Mouse (Mus musculus): Measurements from ENCODE around the gene Il16. TPM values are rescaled to one million over a fixed set of nuclear protein-coding genes. Genes with fewer than 3 reads are reported as not detected.
A peak's percentile ranks its signal among the peaks of the same experiment; 100 is the strongest.

The Il16 gene
- polyA plus RNA-seq, 1 experiment from 2014 or later, result 0.77 TPM

- Histone ChIP-seq H3K36me3 (ENCODE audit: control insufficient read depth, insufficient read depth, low read length) (no peaks in the 10 kb centered on the region), H3K27ac (ENCODE audit: low read depth, low read length) (no peak overlapping the region), H3K9ac (ENCODE audit: low read length) (no peak overlapping the region), H3K4me3 (ENCODE audit: low read depth, low read length) (no peak overlapping the region), H3K4me2 (ENCODE audit: low read depth, low read length, severe bottlenecking) (no peak overlapping the region), H3K9me3 (ENCODE audit: control insufficient read depth, low read length) (no peaks in the 10 kb centered on the region), H3K27me3 (ENCODE audit: control insufficient read depth, insufficient read depth, low read length) (no peaks in the 10 kb centered on the region), H3K4me1 (replicated peaks; ENCODE audit: control insufficient read depth, insufficient read depth, low read length) (no peaks in the 10 kb centered on the region)
- DNase-seq (ENCODE audit: low spot score) (no peak), ATAC-seq (replicated peaks; ENCODE audit: low FRiP score) (no peak)
- WGBS, result 36% methylated on average over 5 of the region's 5 CpGs
Observed at GRCm38 (mm10) chr7:83675545-83676254, 69.8 kb downstream of the Il16 start.

- 86% methylated on average over 6 of the region's 6 CpGs for WGBS
- Histone ChIP-seq H3K27ac (ENCODE audit: low read depth, low read length) (no peak overlapping the region), H3K9ac (ENCODE audit: low read length) (no peak overlapping the region), H3K36me3 (ENCODE audit: control insufficient read depth, insufficient read depth, low read length) (no peaks in the 10 kb centered on the region), H3K27me3 (ENCODE audit: control insufficient read depth, insufficient read depth, low read length) (no peaks in the 10 kb centered on the region), H3K4me2 (ENCODE audit: low read depth, low read length, severe bottlenecking) (no peak overlapping the region), H3K4me1 (replicated peaks; ENCODE audit: control insufficient read depth, insufficient read depth, low read length) (no peaks in the 10 kb centered on the region), H3K4me3 (ENCODE audit: low read depth, low read length) (no peak overlapping the region), H3K9me3 (ENCODE audit: control insufficient read depth, low read length) (no peaks in the 10 kb centered on the region)
- no peak for DNase-seq (ENCODE audit: low spot score)
- ATAC-seq (replicated peaks; ENCODE audit: low FRiP score), result no peak
Observed at GRCm38 (mm10) chr7:83671573-83671972, 74.0 kb downstream of the Il16 start.

- H3K4me3 ChIP-seq (ENCODE audit: low read depth, low read length), result no peak overlapping the region
- H3K9me3 ChIP-seq (ENCODE audit: control insufficient read depth, low read length), result no peaks in the 10 kb centered on the region
- no peaks in the 10 kb centered on the region for H3K27me3 ChIP-seq (ENCODE audit: control insufficient read depth, insufficient read depth, low read length)
- no peaks in the 10 kb centered on the region for H3K36me3 ChIP-seq (ENCODE audit: control insufficient read depth, insufficient read depth, low read length)
- no peak for ATAC-seq (replicated peaks; ENCODE audit: low FRiP score)
- H3K27ac ChIP-seq (ENCODE audit: low read depth, low read length), result no peak overlapping the region
- no peaks in the 10 kb centered on the region for H3K4me1 ChIP-seq (replicated peaks; ENCODE audit: control insufficient read depth, insufficient read depth, low read length)
- peak; percentile 61 for DNase-seq (ENCODE audit: low spot score)
- no peak overlapping the region for H3K4me2 ChIP-seq (ENCODE audit: low read depth, low read length, severe bottlenecking)
- WGBS, result 28% methylated on average over 1 of the region's 1 CpGs
- H3K9ac ChIP-seq (ENCODE audit: low read length), result no peak overlapping the region
Observed at GRCm38 (mm10) chr7:83668724-83669123, 76.8 kb downstream of the Il16 start.

GRCm38 (mm10) chr7:83667936-83668645, 77.4 kb downstream of the Il16 start:
- Histone ChIP-seq H3K27me3 (ENCODE audit: control insufficient read depth, insufficient read depth, low read length) (no peaks in the 10 kb centered on the region), H3K4me3 (ENCODE audit: low read depth, low read length) (no peak overlapping the region), H3K4me2 (ENCODE audit: low read depth, low read length, severe bottlenecking) (no peak overlapping the region), H3K4me1 (replicated peaks; ENCODE audit: control insufficient read depth, insufficient read depth, low read length) (no peaks in the 10 kb centered on the region), H3K27ac (ENCODE audit: low read depth, low read length) (no peak overlapping the region), H3K9me3 (ENCODE audit: control insufficient read depth, low read length) (no peaks in the 10 kb centered on the region), H3K36me3 (ENCODE audit: control insufficient read depth, insufficient read depth, low read length) (no peaks in the 10 kb centered on the region), H3K9ac (ENCODE audit: low read length) (no peak overlapping the region)
- 87% methylated on average over 5 of the region's 5 CpGs for WGBS
- ATAC-seq (replicated peaks; ENCODE audit: low FRiP score) (no peak), DNase-seq (ENCODE audit: low spot score) (no peak)

GRCm38 (mm10) chr7:83666087-83666595, 79.4 kb downstream of the Il16 start:
- Histone ChIP-seq H3K9me3 (ENCODE audit: control insufficient read depth, low read length) (no peaks in the 10 kb centered on the region), H3K9ac (ENCODE audit: low read length) (no peak overlapping the region), H3K27ac (ENCODE audit: low read depth, low read length) (no peak overlapping the region), H3K4me3 (ENCODE audit: low read depth, low read length) (no peak overlapping the region), H3K36me3 (ENCODE audit: control insufficient read depth, insufficient read depth, low read length) (no peaks in the 10 kb centered on the region), H3K27me3 (ENCODE audit: control insufficient read depth, insufficient read depth, low read length) (no peaks in the 10 kb centered on the region), H3K4me2 (ENCODE audit: low read depth, low read length, severe bottlenecking) (no peak overlapping the region), H3K4me1 (replicated peaks; ENCODE audit: control insufficient read depth, insufficient read depth, low read length) (no peaks in the 10 kb centered on the region)
- WGBS, result 92% methylated on average over 4 of the region's 4 CpGs
- DNase-seq (ENCODE audit: low spot score), result no peak
- no peak for ATAC-seq (replicated peaks; ENCODE audit: low FRiP score)

- Histone ChIP-seq H3K9me3 (ENCODE audit: control insufficient read depth, low read length) (no peaks in the 10 kb centered on the region), H3K36me3 (ENCODE audit: control insufficient read depth, insufficient read depth, low read length) (no peaks in the 10 kb centered on the region), H3K27ac (ENCODE audit: low read depth, low read length) (no peak overlapping the region; the same call in 1 of the 2 replicates), H3K9ac (ENCODE audit: low read length) (no peak overlapping the region), H3K4me1 (replicated peaks; ENCODE audit: control insufficient read depth, insufficient read depth, low read length) (no peaks in the 10 kb centered on the region), H3K4me2 (ENCODE audit: low read depth, low read length, severe bottlenecking) (no peak overlapping the region), H3K4me3 (ENCODE audit: low read depth, low read length) (no peak overlapping the region), H3K27me3 (ENCODE audit: control insufficient read depth, insufficient read depth, low read length) (no peaks in the 10 kb centered on the region)
- ATAC-seq (replicated peaks; ENCODE audit: low FRiP score) (no peak), DNase-seq (ENCODE audit: low spot score) (no peak)
- 82% methylated on average over 6 of the region's 6 CpGs for WGBS
Observed at GRCm38 (mm10) chr7:83662711-83663375, 82.7 kb downstream of the Il16 start.

- H3K27me3 ChIP-seq (ENCODE audit: control insufficient read depth, insufficient read depth, low read length), result no peaks in the 10 kb centered on the region
- WGBS, result 93% methylated on average over 3 of the region's 3 CpGs
- no peaks in the 10 kb centered on the region for H3K4me1 ChIP-seq (replicated peaks; ENCODE audit: control insufficient read depth, insufficient read depth, low read length)
- no peaks in the 10 kb centered on the region for H3K36me3 ChIP-seq (ENCODE audit: control insufficient read depth, insufficient read depth, low read length)
- H3K4me3 ChIP-seq (ENCODE audit: low read depth, low read length), result no peak overlapping the region
- DNase-seq (ENCODE audit: low spot score) (no peak), ATAC-seq (replicated peaks; ENCODE audit: low FRiP score) (no peak)
- no peak overlapping the region for H3K4me2 ChIP-seq (ENCODE audit: low read depth, low read length, severe bottlenecking)
- no peak overlapping the region for H3K9ac ChIP-seq (ENCODE audit: low read length)
- no peaks in the 10 kb centered on the region for H3K9me3 ChIP-seq (ENCODE audit: control insufficient read depth, low read length)
- no peak overlapping the region for H3K27ac ChIP-seq (ENCODE audit: low read depth, low read length)
Observed at GRCm38 (mm10) chr7:83661763-83662162, 83.8 kb downstream of the Il16 start.

GRCm38 (mm10) chr7:83661031-83661430, 84.5 kb downstream of the Il16 start:
- DNase-seq (ENCODE audit: low spot score), result no peak
- no peak overlapping the region for H3K4me3 ChIP-seq (ENCODE audit: low read depth, low read length)
- H3K27ac ChIP-seq (ENCODE audit: low read depth, low read length), result no peak overlapping the region
- 85% methylated on average over 10 of the region's 10 CpGs for WGBS
- H3K4me2 ChIP-seq (ENCODE audit: low read depth, low read length, severe bottlenecking), result no peak overlapping the region
- no peak overlapping the region for H3K9ac ChIP-seq (ENCODE audit: low read length)
- ATAC-seq (replicated peaks; ENCODE audit: low FRiP score), result no peak
- no peaks in the 10 kb centered on the region for H3K9me3 ChIP-seq (ENCODE audit: control insufficient read depth, low read length)
- no peaks in the 10 kb centered on the region for H3K27me3 ChIP-seq (ENCODE audit: control insufficient read depth, insufficient read depth, low read length)
- no peaks in the 10 kb centered on the region for H3K4me1 ChIP-seq (replicated peaks; ENCODE audit: control insufficient read depth, insufficient read depth, low read length)
- H3K36me3 ChIP-seq (ENCODE audit: control insufficient read depth, insufficient read depth, low read length), result no peaks in the 10 kb centered on the region

Data from forebrain, embryonic 11.5 days (tissue).